Mouse (Mus musculus) effector memory CD4-positive, alpha-beta T cell, adult 5 months (primary cell): ENCODE data around the gene 9530053A07Rik. TPM values are rescaled to one million over a fixed set of nuclear protein-coding genes. Genes with fewer than 3 reads are reported as not detected.

ENCODE experiments used
- polyA plus RNA-seq: library from polyadenylated mRNA; unstranded; fragments of 100-300 nt; shearing (Covaris generic); gene quantifications from one replicate; pipeline ENCODE4 v1.2.1, GENCODE M21; 2017

The 9530053A07Rik gene
- polyA plus RNA-seq = not detected

DNA sequence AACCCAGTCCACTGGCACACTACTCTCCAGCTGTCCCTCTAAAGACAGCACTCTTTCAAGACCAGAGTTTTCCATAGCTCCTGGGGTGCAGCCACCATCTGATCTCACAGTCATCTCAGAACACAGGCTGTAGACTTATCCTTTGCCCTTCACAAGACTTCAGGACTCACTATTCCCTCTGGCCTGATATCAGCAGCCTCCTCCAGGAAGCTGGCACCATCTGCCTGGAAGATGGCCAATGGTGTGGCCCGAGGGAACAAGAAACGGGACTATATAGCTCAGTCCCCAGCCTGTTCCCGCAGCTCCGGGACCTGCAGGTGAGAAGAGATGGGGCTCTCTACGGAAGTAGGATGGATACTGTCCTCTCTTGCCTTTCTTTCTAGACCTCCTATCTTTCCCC lies at the start of gene 9530053A07Rik:
9530053A07Rik (plus strand) TSS at position 301 of the 400 bp plus-strand sequence.

DNA sequence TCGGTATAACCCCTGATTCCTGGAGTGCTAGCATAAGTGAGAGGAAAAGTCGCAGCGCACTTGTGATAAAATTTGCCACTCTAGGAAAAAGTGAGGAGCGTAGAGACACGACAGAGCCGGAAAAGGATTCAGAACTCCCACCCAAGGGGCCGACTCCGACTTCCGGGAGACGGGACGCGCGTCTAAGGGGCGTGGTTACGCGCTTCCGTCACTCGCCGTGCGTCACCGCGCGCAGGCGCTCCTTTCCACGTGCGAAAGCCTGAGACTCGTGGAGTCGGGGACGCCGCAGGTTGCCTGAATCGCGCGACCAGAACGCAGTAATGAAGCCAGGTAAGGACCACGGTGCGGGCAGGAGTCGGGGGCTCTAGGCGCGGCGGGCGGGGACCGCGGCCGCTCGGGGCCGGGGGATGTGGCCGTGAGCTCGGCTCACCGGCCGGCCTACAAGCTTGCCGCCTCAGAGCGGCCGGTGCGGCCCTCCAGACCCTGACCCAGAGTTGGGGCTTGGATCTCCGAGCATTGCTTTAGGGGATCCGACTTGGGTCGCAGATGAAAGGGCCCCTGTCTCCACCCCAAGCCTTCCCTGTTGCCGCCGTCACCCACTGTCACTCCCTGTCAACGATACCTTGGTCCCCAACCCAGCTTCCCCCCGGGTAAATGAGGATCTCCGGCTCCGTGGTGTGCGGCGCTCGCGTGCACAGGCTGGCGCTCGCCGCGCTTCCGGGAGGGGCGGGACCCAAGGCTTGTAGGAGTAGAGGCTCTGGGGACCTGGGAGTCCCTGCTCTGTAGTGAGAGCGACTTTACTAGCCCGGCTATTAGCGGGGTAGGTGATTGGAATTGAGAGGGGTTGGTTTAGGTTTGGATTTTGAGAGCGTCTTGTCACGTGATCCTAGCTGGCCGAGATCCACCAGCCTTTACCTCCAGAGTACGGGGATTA lies 40.5 kb downstream of the 9530053A07Rik start, which contains the start of gene Fbl:
Fbl (plus strand) TSS at position 222 of the 934 bp plus-strand sequence.

DNA sequence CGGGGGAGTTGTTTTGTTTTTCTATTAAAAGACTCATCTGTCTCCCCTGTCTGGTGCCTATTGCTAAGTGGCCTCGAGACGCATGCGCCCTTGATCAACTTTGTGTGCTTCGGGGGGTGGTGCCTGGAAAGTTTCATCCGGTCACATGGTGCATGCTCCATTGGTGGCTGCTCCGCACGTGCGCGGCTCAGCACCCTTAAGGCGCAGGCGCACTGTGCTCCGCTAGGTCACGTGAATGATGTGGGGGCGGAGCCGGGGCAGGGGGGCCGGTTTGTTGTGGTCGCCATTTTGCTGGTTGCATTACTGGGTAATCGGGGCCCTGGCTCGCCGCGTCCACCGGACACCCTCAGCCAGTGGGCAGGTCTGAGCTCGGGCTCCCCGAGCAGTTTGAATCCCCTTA lies 50.0 kb downstream of the 9530053A07Rik start, which contains the start of gene Dyrk1b:
Dyrk1b (plus strand) TSS at position 242 of the 400 bp plus-strand sequence.

Other genes starting within 250 kb of the 9530053A07Rik start
- 4.5 TPM for gene Zfp974, start 200.0 kb upstream of the 9530053A07Rik start, polyA plus RNA-seq
- gene Zfp780b, start 150.3 kb upstream of the 9530053A07Rik start, polyA plus RNA-seq = 6.2 TPM
- gene Zfp850, start 115.4 kb upstream of the 9530053A07Rik start, polyA plus RNA-seq = 7.2 TPM
- gene Psmc4, start 79.4 kb upstream of the 9530053A07Rik start, polyA plus RNA-seq = 136 TPM
- 0.11 TPM for gene Fcgbp, start 58.2 kb upstream of the 9530053A07Rik start, polyA plus RNA-seq
- 190 TPM for gene Fbl, start 40.2 kb downstream of the 9530053A07Rik start, polyA plus RNA-seq
- gene Dyrk1b, start 50.0 kb downstream of the 9530053A07Rik start, polyA plus RNA-seq = 8.8 TPM
- gene Eid2, start 138.4 kb downstream of the 9530053A07Rik start, polyA plus RNA-seq = 10.9 TPM
- 1.2 TPM for gene Eid2b, start 148.3 kb downstream of the 9530053A07Rik start, polyA plus RNA-seq
- not detected for gene Selenov, start 161.7 kb downstream of the 9530053A07Rik start, polyA plus RNA-seq
- not detected for gene Dll3, start 172.8 kb downstream of the 9530053A07Rik start, polyA plus RNA-seq
- 50.0 TPM for gene Timm50, start 182.6 kb downstream of the 9530053A07Rik start, polyA plus RNA-seq
- gene Supt5, start 209.3 kb downstream of the 9530053A07Rik start, polyA plus RNA-seq = 178 TPM
- 900 TPM for gene Rps16, start 221.2 kb downstream of the 9530053A07Rik start, polyA plus RNA-seq
- 31.8 TPM for gene Plekhg2, start 243.1 kb downstream of the 9530053A07Rik start, polyA plus RNA-seq